Comparison of ENCODE assay signal across 9 mouse cellular contexts in the genomic region with DNA sequence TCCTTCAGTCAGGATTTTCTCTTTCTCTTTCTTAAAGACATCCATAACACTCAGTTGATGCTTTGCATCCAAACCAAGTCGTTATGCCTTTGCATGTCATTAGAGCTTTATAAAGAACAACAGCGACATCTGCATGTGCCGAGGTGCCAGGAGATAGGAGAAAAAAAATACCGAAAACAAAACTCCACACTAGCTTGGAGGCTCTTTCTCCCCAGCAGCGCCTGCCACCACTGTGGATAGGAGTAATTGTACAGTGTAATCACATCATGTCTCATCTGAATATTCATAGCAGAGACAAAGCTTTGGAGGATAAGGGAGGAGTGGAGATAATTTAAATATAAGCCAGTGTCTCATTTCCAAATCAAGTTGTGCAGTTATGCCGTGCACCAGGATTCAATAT.
DNase-seq lines count a peak whose midpoint lies in the region; ATAC-seq and TF ChIP-seq lines count a peak whose summit lies in the region.
"Had no signal": no experiment of that assay in that cellular context is flagged by ENCODE, and none has a peak within 500 bp of the region (broad histone marks: within the 10 kb centered on the region; RNA-seq: fewer than 3 reads in every experiment).

No protein-coding gene starts in this region.

- no peak overlapping the region for H3K4me3 ChIP-seq in intestine, postnatal 0 days (ENCODE audit: low read depth, low read length)
- no peak overlapping the region for H3K4me3 ChIP-seq in intestine, embryonic 15.5 days (replicated peaks)
- H3K4me3 ChIP-seq in CH12.LX (replicated peaks in 1 of 3; ENCODE audit: low read depth in 2 of 3, low read length in 2 of 3, poor library complexity in 1 of 3), result no peak overlapping the region
- H3K4me3 ChIP-seq in midbrain, embryonic 16.5 days (ENCODE audit: low read depth, low read length), result peak overlapping the region; percentile 40
- H3K4me3 ChIP-seq: liver, embryonic 13.5 days had no signal

- dilution Hi-C loops in CH12.LX (cut with MboI; ENCODE audit: extremely low pct_ligation_motif_present, extremely low pct_unique_long_range_greater_than_20kb, low sequenced_read_pairs), result no loop called here

- no peak for TF ChIP-seq POLR2A in CH12.LX (IDR thresholded peaks at IDR 0.05; ENCODE audit: low read depth, low read length)

- no peak for TF ChIP-seq EP300 in CH12.LX (IDR thresholded peaks at IDR 0.05; ENCODE audit: low read length)

- H3K4me2 ChIP-seq in intestine, postnatal 0 days (replicated peaks; ENCODE audit: low read depth), result no peak overlapping the region
- H3K4me2 ChIP-seq in intestine, embryonic 15.5 days (replicated peaks), result no peak overlapping the region
- H3K4me2 ChIP-seq in CH12.LX (ENCODE audit: insufficient read depth, low read depth, poor library complexity, severe bottlenecking), result no peak overlapping the region
- peak overlapping the region; percentile 64 for H3K4me2 ChIP-seq in midbrain, embryonic 16.5 days (ENCODE audit: low read length)
- H3K4me2 ChIP-seq: liver, embryonic 13.5 days had no signal

- no peak for ATAC-seq in intestine, postnatal 0 days
- ATAC-seq in intestine, embryonic 15.5 days, result no peak
- ATAC-seq in frontal cortex, adult (ENCODE audit: low TSS enrichment), result peak; percentile 58
- ATAC-seq in midbrain, embryonic 16.5 days, result peak; percentile 49; the same call in 1 of the 2 replicates

- H3K36me3 ChIP-seq in intestine, postnatal 0 days (ENCODE audit: control insufficient read depth, insufficient read depth), result no peaks in the 10 kb centered on the region
- no peaks in the 10 kb centered on the region for H3K36me3 ChIP-seq in intestine, embryonic 15.5 days
- H3K36me3 ChIP-seq in CH12.LX (replicated peaks in 1 of 2; ENCODE audit: control insufficient read depth in 1 of 2, insufficient read depth in 1 of 2, low read length in 1 of 2), result no peaks in the 10 kb centered on the region
- H3K36me3 ChIP-seq in midbrain, embryonic 16.5 days (ENCODE audit: control insufficient read depth, insufficient read depth, low read length), result no peaks in the 10 kb centered on the region
- H3K36me3 ChIP-seq: liver, embryonic 13.5 days had no signal

- no peaks in the 10 kb centered on the region for H3K27me3 ChIP-seq in intestine, postnatal 0 days (replicated peaks; ENCODE audit: control insufficient read depth, insufficient read depth, low read length)
- no peaks in the 10 kb centered on the region for H3K27me3 ChIP-seq in intestine, embryonic 15.5 days (replicated peaks)
- no peaks in the 10 kb centered on the region for H3K27me3 ChIP-seq in CH12.LX (replicated peaks)
- no peaks in the 10 kb centered on the region for H3K27me3 ChIP-seq in midbrain, embryonic 16.5 days (ENCODE audit: control insufficient read depth, insufficient read depth, low read depth, low read length)
- H3K27me3 ChIP-seq: liver, embryonic 13.5 days had no signal

- TF ChIP-seq CTCF in intestine, postnatal 0 days (IDR thresholded peaks at IDR 0.05; ENCODE audit: low read depth), result 0 out of 2 replicates have a peak, but pooled peaks have one; percentile 7
- peak in 1 of 2 experiments; percentile 31; a peak in 2 of 4 replicates for TF ChIP-seq CTCF in CH12.LX (conservative IDR thresholded peaks at IDR 0.05 in 1 of 2, IDR thresholded peaks at IDR 0.05 in 1 of 2; ENCODE audit: low read depth in 2 of 2, low read length in 2 of 2)

- in situ Hi-C loops in CH12.LX (cut with MboI; ENCODE audit: low pct_ligation_motif_present, low pct_unique_long_range_greater_than_20kb, low sequenced_read_pairs), result no loop called here

- no peaks in the 10 kb centered on the region for H3K9me3 ChIP-seq in intestine, postnatal 0 days (ENCODE audit: control insufficient read depth)
- no peaks in the 10 kb centered on the region for H3K9me3 ChIP-seq in intestine, embryonic 15.5 days
- H3K9me3 ChIP-seq in CH12.LX (replicated peaks; ENCODE audit: low read length), result no peaks in the 10 kb centered on the region
- no peaks in the 10 kb centered on the region for H3K9me3 ChIP-seq in midbrain, embryonic 16.5 days (replicated peaks; ENCODE audit: control insufficient read depth, low read length, poor library complexity, severe bottlenecking)
- H3K9me3 ChIP-seq: liver, embryonic 13.5 days had no signal

- H3K79me2 ChIP-seq in CH12.LX (replicated peaks; ENCODE audit: control insufficient read depth, extremely low read depth, insufficient read depth, poor library complexity, severe bottlenecking), result no peaks in the 10 kb centered on the region

- H3K27ac ChIP-seq in intestine, postnatal 0 days (ENCODE audit: low read depth, low read length), result no peak overlapping the region
- H3K27ac ChIP-seq in intestine, embryonic 15.5 days, result no peak overlapping the region
- no peak overlapping the region for H3K27ac ChIP-seq in CH12.LX (ENCODE audit: insufficient read depth, low read depth)
- peak overlapping the region; percentile 92 for H3K27ac ChIP-seq in midbrain, embryonic 16.5 days (ENCODE audit: low read length)
- H3K27ac ChIP-seq: liver, embryonic 13.5 days had no signal

- peak; percentile 34 for TF ChIP-seq RAD21 in CH12.LX (IDR thresholded peaks at IDR 0.05; ENCODE audit: low read depth, low read length)

- H3K4me1 ChIP-seq in intestine, postnatal 0 days (replicated peaks; ENCODE audit: control insufficient read depth, insufficient read depth, low read length), result no peaks in the 10 kb centered on the region
- H3K4me1 ChIP-seq in intestine, embryonic 15.5 days (replicated peaks), result no peaks in the 10 kb centered on the region
- H3K4me1 ChIP-seq in CH12.LX (ENCODE audit: control insufficient read depth in 1 of 2, insufficient read depth in 2 of 2), result peaks cover 0 to 4% of the 10 kb centered on the region in 2 experiments; a peak in 1 of 4 replicates
- H3K4me1 ChIP-seq in midbrain, embryonic 16.5 days (ENCODE audit: control insufficient read depth, insufficient read depth, low read length), result peaks cover 18% of the 10 kb centered on the region
- H3K4me1 ChIP-seq: liver, embryonic 13.5 days had no signal

- 88% methylated on average over 6 of the region's 6 CpGs for WGBS in intestine, postnatal 0 days
- WGBS in intestine, embryonic 15.5 days, result 85% methylated on average over 6 of the region's 6 CpGs
- WGBS in midbrain, embryonic 16.5 days, result 33% methylated on average over 6 of the region's 6 CpGs

- no peak for DNase-seq in CH12.LX (ENCODE audit: extremely low read depth)
- DNase-seq in urinary bladder, postnatal 36 days (ENCODE audit: low spot score in 2 of 2), result no peak
- DNase-seq in kidney, postnatal 25 days, result no peak
- no peak for DNase-seq in heart, adult 11 months
- DNase-seq: liver, embryonic 13.5 days had no signal

- H3K9ac ChIP-seq in intestine, postnatal 0 days (ENCODE audit: low read depth, low read length), result no peak overlapping the region
- no peak overlapping the region for H3K9ac ChIP-seq in intestine, embryonic 15.5 days
- no peak overlapping the region for H3K9ac ChIP-seq in CH12.LX (ENCODE audit: insufficient read depth, low read depth)
- peak overlapping the region; percentile 67 for H3K9ac ChIP-seq in midbrain, embryonic 16.5 days (ENCODE audit: low read depth, low read length)
- H3K9ac ChIP-seq: liver, embryonic 13.5 days had no signal

TF ChIP-seq in CH12.LX, 34 proteins besides CTCF, POLR2A, EP300 and RAD21:
- TF ChIP-seq ELF1 (IDR thresholded peaks at IDR 0.05; ENCODE audit: low read depth, low read length) (no peak), MAFK (IDR thresholded peaks at IDR 0.05; ENCODE audit: insufficient replicate concordance, low read length) (no peak), PAX5 (IDR thresholded peaks at IDR 0.05; ENCODE audit: low read length) (no peak), ZKSCAN1 (IDR thresholded peaks at IDR 0.05; ENCODE audit: borderline replicate concordance, low read depth, low read length) (no peak), GABPA (IDR thresholded peaks at IDR 0.05; ENCODE audit: insufficient replicate concordance, low read depth, low read length) (no peak), JUND (conservative IDR thresholded peaks at IDR 0.05; ENCODE audit: low read depth, low read length) (no peak), CHD2 (IDR thresholded peaks at IDR 0.05; ENCODE audit: low read length) (no peak), POLR2AphosphoS2 (IDR thresholded peaks at IDR 0.05; ENCODE audit: low read depth, low read length) (no peak), IRF4 (IDR thresholded peaks at IDR 0.05; ENCODE audit: low read depth, low read length) (no peak), MYC (IDR thresholded peaks at IDR 0.05; ENCODE audit: low read depth, low read length) (no peak)

Comparison
In these comparisons a context has a peak if more than half of its experiments do, and no peak if none do; other contexts are left out.
1. ATAC-seq: peak in frontal cortex, adult (single experiment) and midbrain, embryonic 16.5 days (single experiment); none in intestine, postnatal 0 days (single experiment) and intestine, embryonic 15.5 days (single experiment).